Mouse (Mus musculus) neutrophil, adult 5-6 weeks (primary cell): ENCODE measurements around the gene Sptssb. TPM values are rescaled to one million over a fixed set of nuclear protein-coding genes. Genes with fewer than 3 reads are reported as not detected.

Source experiments
- ATAC-seq: fragments of 151-379, 151-347 bp; 2 replicates; pipeline ENCODE4 v1.8.0; 2017; ENCODE audit warnings: mild to moderate bottlenecking, moderate TSS enrichment; ENCODE audit not compliant: insufficient number of reproducible peaks, poor library complexity, low FRiP score, severe bottlenecking; ENCODE audit errors: extremely low read depth
- total RNA-seq: library from RNA; stranded (forward); fragments of 200-1000 nt; gene quantifications from 2 replicates; pipeline ENCODE4 v1.2.3, GENCODE M21; 2017

The Sptssb gene
- total RNA-seq = 1.2 TPM in 1 of 2 replicates, not detected in the other

GRCm38 (mm10) chr3:69859858-69860588, at the start of gene Sptssb:
Sptssb (minus strand) TSS chr3:69859940.
- ATAC-seq = no peak

- no peak for ATAC-seq
These were observed 48.3 kb upstream of the Sptssb start for GRCm38 (mm10) chr3:69908074-69908473.

DNA sequence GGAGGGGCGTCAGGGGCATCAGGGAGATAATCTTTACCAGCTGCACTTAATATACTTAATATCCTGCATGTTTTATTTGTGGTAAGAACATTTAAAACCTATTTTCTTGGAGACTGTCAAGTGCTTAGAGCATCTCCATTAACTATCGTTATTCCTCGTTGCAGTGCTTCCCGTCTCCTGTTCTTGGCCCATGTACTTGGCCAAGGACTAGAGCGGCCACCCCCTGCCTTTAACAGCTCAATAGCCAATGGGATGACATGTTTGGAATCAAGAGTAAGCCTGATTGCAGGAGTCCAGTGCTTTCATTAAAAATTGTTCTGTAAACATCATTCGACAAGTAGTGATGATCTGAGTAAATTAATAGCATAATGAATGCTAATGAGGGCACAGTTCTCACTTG, 47.8 kb upstream of the Sptssb start:
- no peak for ATAC-seq

GRCm38 (mm10) chr3:69902787-69903477, 43.2 kb upstream of the Sptssb start:
- ATAC-seq = no peak

- ATAC-seq = no peak
These were observed 42.6 kb upstream of the Sptssb start for GRCm38 (mm10) chr3:69902382-69902781.

- ATAC-seq = no peak
These were observed 42.2 kb upstream of the Sptssb start for GRCm38 (mm10) chr3:69901874-69902381.

GRCm38 (mm10) chr3:69900335-69900734, 40.6 kb upstream of the Sptssb start:
- ATAC-seq = no peak

GRCm38 (mm10) chr3:69897917-69898594, 38.3 kb upstream of the Sptssb start:
- ATAC-seq = no peak

- no peak for ATAC-seq
These were observed 35.8 kb upstream of the Sptssb start for GRCm38 (mm10) chr3:69895516-69895915.

DNA sequence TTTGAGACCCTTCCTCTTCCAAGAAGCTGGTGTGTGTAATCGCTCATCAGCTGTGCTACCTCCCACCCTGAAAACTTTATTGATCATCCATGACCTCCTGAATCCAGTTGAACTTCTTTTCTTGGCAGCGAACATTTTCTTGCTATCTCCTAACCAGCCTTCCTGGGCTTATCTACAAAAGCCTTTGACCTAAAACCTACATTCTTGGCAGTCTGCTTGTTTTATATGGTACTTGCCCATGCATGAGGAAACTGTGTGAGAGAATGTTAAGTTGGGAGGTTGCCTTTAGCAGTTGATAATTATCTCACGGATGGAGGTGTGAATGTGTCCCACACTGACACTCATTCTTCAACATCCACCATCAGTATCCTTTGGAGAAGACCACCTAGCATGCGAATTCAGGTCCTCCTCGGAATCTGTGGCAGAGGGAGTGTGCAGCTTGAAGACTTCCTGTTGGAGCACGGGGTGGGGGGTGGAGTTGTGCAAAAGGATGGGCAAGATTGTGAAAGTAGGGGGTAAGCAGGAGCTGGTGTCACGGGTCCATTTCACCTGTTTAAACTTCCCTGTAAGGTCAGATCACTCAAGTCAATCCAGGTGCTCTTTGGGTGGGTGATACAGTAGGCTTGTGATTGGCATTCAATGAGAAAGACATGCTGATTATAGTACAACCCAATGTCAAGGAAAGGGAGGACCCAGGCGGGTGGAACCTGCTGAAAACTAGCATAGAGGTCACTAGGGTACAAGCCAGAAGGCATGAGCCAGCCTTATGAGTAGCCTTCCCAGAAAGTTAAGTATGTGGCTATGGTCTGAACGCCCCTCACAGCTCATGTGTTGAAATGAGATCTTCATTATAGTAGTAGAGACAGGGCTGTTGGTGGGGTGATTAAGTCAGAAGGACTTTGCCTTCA, 32.7 kb upstream of the Sptssb start:
- ATAC-seq = no peak

DNA sequence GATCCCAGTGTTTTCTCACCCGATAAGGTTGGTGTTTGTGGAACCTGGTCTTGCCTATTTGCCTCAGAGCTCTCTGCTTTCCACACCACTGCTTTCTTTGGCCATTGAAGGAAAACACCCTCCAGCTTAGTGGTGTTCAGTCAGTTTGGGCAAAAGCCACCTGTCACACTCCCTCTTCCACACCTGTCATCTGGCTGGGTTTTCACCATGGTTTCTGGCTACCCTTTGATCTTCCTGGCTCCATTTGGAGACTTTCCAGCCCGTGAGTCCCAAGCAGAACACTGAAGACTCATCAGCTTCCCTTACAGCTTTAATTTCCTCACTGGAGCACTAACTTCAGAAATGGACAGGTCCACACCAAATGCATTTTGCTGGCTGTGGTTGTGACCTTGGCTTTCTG, 26.1 kb upstream of the Sptssb start:
- no peak for ATAC-seq

GRCm38 (mm10) chr3:69883710-69884109, 24.0 kb upstream of the Sptssb start:
- ATAC-seq = no peak

- ATAC-seq = no peak
These were observed 17.8 kb upstream of the Sptssb start for GRCm38 (mm10) chr3:69877538-69877937.

DNA sequence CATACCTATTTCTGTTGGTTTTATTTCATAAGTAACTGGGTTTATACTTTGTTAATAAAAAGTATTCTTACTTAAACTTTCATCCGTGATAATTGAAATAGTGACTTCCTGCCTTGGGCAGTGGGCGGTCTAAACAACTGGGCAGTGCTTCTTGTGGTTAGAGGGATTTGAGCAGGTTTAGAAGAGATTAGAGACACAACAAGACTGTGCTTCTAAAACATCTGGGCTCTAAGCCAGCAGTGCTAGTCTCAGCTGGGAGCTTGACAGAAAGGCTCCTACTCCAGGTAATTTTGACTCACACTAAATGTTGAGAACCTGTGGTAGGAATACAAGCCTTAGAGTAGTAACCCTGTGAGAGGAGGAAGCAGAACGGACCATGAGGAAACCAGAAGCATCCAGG, 15.0 kb upstream of the Sptssb start:
- ATAC-seq = no peak

DNA sequence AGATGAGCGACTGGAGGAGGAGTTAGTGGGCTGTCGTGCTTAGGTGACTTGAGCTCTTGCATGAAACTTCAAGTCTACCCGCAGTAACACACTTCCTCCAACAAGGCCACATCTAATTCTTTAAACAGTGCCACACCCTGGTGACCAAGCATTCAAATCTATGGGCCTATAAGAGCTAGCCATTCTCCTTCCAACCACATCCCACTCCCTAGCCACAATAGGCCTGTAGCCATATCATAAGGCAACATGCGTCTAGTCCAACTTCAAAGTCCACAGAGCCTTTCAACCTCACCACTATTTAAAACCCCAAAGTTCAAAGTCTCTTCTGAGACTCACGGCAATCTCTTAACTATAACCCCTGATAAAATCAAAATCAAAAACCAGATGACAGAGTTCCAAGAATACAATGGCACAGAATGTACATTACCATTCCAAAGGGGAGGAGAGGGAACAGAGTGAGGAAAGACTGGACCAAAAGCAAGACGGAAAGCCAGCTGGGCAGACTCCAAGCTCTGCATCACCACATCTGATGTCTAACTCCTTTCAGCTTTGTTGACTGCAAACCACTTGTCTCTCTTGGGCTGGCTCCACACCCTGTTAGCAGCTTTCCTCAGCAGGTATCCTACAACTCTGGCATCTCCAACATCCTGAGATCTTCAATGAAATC, 13.1 kb upstream of the Sptssb start:
- ATAC-seq = no peak

DNA sequence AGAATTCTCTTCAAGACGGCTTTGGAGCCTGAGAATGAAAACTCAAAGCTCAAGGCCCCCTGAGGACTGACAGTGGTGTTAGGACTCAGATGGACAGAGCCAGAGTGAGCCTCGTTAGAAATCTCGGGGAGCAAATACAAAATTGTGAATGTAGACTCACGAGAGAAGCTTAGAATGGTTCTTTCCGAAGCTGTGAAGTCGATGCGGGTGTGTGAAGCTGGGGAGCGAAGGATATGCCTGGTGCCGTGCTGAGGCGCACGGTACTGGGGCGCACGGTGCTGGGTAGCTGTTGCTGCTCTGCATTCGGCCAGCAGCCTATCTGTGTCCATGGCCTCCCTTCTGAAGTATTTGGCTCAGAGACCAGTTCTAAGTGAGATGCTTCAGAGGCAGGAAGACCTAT, 11.4 kb upstream of the Sptssb start:
- ATAC-seq = no peak

DNA sequence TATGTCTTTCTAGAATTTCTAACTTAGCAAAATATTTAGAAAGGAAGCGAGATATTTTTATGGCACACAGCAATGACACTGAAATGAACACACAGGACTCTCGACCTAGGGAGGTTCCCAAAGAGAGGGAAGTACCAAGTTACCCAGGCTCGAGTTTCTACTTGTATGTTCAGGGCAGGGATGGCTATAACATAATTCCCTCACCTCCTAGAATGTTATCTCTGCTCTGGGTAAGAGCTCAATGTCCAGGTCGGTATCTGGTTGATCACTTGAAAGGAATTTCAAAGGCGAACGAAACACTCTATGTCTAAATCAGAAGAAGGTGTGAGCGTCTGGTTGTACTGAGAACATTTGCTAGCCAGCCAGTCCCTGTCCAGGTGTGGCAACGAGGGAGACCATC, 10.0 kb upstream of the Sptssb start:
- ATAC-seq = no peak

DNA sequence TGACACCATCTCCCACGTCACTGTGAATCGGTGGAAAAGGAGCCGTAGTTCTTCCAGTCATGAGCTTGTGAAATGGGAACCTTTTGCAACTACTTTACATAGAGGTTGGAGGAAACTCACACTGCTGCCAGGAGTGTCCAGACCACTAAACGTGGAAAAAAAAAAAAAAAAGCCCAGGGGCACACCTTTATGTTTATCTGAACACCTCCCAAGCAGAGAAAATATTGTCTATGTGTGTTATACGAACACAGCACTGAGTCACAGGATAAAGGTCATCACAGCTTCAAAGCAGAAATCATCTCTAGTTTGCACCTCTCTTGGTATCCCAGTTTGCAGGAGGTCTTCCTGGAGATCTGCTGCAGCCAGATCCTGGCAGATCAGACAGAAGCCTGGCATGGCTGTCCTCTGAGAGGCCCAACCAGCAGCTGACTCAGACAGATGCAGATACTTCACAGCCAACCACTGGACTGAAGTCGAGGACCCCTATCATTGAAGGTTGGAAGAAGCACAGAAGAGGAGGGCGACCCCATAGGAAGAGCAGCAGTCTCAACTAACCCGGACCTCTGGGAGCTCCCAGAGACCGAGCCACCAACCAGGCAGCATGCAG, 2.2 kb upstream of the Sptssb start:
- no peak for ATAC-seq
